In the genomic region with DNA sequence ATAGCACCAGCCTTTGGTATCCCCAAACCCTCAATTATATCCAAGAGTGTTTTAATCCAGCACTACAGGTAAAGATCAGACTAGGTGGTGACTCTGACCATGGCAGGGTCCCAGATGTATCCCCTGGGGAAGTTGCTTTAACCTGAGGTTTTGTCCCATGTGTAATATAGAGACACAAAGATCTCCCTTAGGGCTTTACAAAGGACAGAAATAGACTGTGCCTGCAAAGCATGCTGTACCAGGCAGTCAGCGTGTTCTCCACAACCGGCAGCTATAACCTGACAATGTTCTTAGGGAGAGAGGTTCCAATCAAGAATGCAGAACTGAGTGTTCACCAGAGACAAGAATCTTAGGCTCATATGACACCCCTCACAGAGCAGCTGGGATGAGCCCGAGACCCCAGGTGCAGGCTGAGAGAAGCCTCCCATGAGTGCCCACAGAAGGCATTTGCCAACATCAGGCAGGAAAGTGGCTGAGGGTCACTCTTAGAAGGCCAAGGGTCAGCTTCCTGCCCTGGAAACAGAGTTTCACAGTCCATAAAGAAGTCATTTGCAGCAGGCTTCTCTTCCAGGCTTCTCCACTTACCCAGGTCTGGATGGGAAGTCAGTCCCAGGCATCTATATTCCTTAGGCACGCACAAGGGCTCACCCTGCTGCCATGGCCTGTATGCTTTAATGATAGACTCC, we compare ENCODE assay signal across 36 mouse cellular contexts. TPM values are rescaled to one million over a fixed set of nuclear protein-coding genes. Genes with fewer than 3 reads are reported as not detected.
DNase-seq lines count a peak whose midpoint lies in the region; ATAC-seq and TF ChIP-seq lines count a peak whose summit lies in the region.
"Had no signal": no experiment of that assay in that cellular context is flagged by ENCODE, and none has a peak within 500 bp of the region (broad histone marks: within the 10 kb centered on the region; RNA-seq: fewer than 3 reads in every experiment).

No protein-coding gene starts in this region.

- no peak for TF ChIP-seq CTCF in testis, adult 2 months (IDR thresholded peaks at IDR 0.05; ENCODE audit: control insufficient read depth, insufficient read depth, insufficient replicate concordance, low read depth, low read length)

- DNase-seq in embryo, embryonic 10 days (ENCODE audit: low spot score) = peak; percentile 46
- DNase-seq in embryo, embryonic 9.5 days (ENCODE audit: extremely low spot score) = no peak
- no peak for DNase-seq in kidney, adult 11 months
- DNase-seq in testis, postnatal 14 days (ENCODE audit: low spot score) = no peak
- DNase-seq: adrenal gland, adult 8-10 months; cerebellum, adult 11 months; cerebellum, adult 9-10 months; cerebellum, postnatal 36 days; forebrain, postnatal 0 days; gastrocnemius, postnatal 10 days; kidney, postnatal 10 days; layer of hippocampus, adult 9-11 months; liver; lung, adult 2 months; lung, postnatal 10 days; midbrain, embryonic 14.5 days; right cerebral cortex, postnatal 4 days had no signal

- 0 out of 2 replicates have a peak overlapping the region, but pooled peaks have one; percentile 1 for H3K27ac ChIP-seq in heart, embryonic 15.5 days
- no peak overlapping the region for H3K27ac ChIP-seq in heart, embryonic 12.5 days (ENCODE audit: poor library complexity, severe bottlenecking)
- peak overlapping the region; percentile 37 for H3K27ac ChIP-seq in kidney, embryonic 15.5 days
- H3K27ac ChIP-seq in testis, adult 2 months (ENCODE audit: control insufficient read depth, insufficient read depth, low read depth, low read length) = 0 out of 2 replicates have a peak overlapping the region, but pooled peaks have one; percentile 9
- H3K27ac ChIP-seq: embryonic facial prominence, embryonic 10.5 days; embryonic facial prominence, embryonic 15.5 days; forebrain, embryonic 12.5 days; hindbrain, postnatal 0 days; intestine, embryonic 15.5 days; liver, embryonic 14.5 days; macrophage; stomach, postnatal 0 days had no signal

- no peaks in the 10 kb centered on the region for H3K27me3 ChIP-seq in heart, embryonic 15.5 days
- no peaks in the 10 kb centered on the region for H3K27me3 ChIP-seq in heart, embryonic 12.5 days (replicated peaks)
- H3K27me3 ChIP-seq in kidney, embryonic 15.5 days = no peaks in the 10 kb centered on the region
- no peaks in the 10 kb centered on the region for H3K27me3 ChIP-seq in testis, adult 2 months (ENCODE audit: control insufficient read depth, insufficient read depth, low read length)
- H3K27me3 ChIP-seq: embryonic facial prominence, embryonic 15.5 days; forebrain, embryonic 12.5 days; intestine, embryonic 15.5 days had no signal

- H3K4me3 ChIP-seq in heart, embryonic 15.5 days = no peak overlapping the region
- no peak overlapping the region for H3K4me3 ChIP-seq in heart, embryonic 12.5 days
- no peak overlapping the region for H3K4me3 ChIP-seq in kidney, embryonic 15.5 days (replicated peaks)
- no peak overlapping the region for H3K4me3 ChIP-seq in testis, adult 2 months (ENCODE audit: control insufficient read depth, low read depth, low read length)
- H3K4me3 ChIP-seq: embryonic facial prominence, embryonic 10.5 days; embryonic facial prominence, embryonic 15.5 days; forebrain, embryonic 12.5 days; intestine, embryonic 15.5 days had no signal

- H3K36me3 ChIP-seq in heart, embryonic 15.5 days = no peaks in the 10 kb centered on the region
- H3K36me3 ChIP-seq in heart, embryonic 12.5 days = peaks cover 15% of the 10 kb centered on the region
- H3K36me3 ChIP-seq in kidney, embryonic 15.5 days = no peaks in the 10 kb centered on the region
- H3K36me3 ChIP-seq in testis, adult 2 months (ENCODE audit: control insufficient read depth, insufficient read depth, low read length) = no peaks in the 10 kb centered on the region
- H3K36me3 ChIP-seq: embryonic facial prominence, embryonic 10.5 days; embryonic facial prominence, embryonic 15.5 days; forebrain, embryonic 12.5 days; intestine, embryonic 15.5 days had no signal

- H3K9me3 ChIP-seq in heart, embryonic 15.5 days (replicated peaks) = no peaks in the 10 kb centered on the region
- H3K9me3 ChIP-seq in heart, embryonic 12.5 days (replicated peaks) = no peaks in the 10 kb centered on the region
- H3K9me3 ChIP-seq in kidney, embryonic 15.5 days (replicated peaks) = no peaks in the 10 kb centered on the region
- H3K9me3 ChIP-seq: embryonic facial prominence, embryonic 10.5 days; embryonic facial prominence, embryonic 15.5 days; forebrain, embryonic 12.5 days; G1E; intestine, embryonic 15.5 days had no signal

- H3K4me2 ChIP-seq in heart, embryonic 15.5 days = no peak overlapping the region
- H3K4me2 ChIP-seq in heart, embryonic 12.5 days = no peak overlapping the region
- H3K4me2 ChIP-seq in kidney, embryonic 15.5 days = no peak overlapping the region
- H3K4me2 ChIP-seq: embryonic facial prominence, embryonic 15.5 days; forebrain, embryonic 12.5 days; intestine, embryonic 15.5 days had no signal

- H3K4me1 ChIP-seq in heart, embryonic 15.5 days (replicated peaks) = peaks cover 45% of the 10 kb centered on the region
- H3K4me1 ChIP-seq in heart, embryonic 12.5 days (replicated peaks) = peaks cover 48% of the 10 kb centered on the region
- H3K4me1 ChIP-seq in kidney, embryonic 15.5 days = peaks cover 56% of the 10 kb centered on the region
- H3K4me1 ChIP-seq in testis, adult 2 months (ENCODE audit: control insufficient read depth, insufficient read depth, low read length) = no peaks in the 10 kb centered on the region
- H3K4me1 ChIP-seq: forebrain, embryonic 12.5 days had no signal

- WGBS in heart, embryonic 15.5 days = 62% methylated on average over 4 of the region's 4 CpGs
- 66% methylated on average over 4 of the region's 4 CpGs for WGBS in heart, embryonic 12.5 days
- 42% methylated on average over 4 of the region's 4 CpGs for WGBS in kidney, embryonic 15.5 days

- ATAC-seq in heart, embryonic 15.5 days (replicated peaks; ENCODE audit: insufficient number of reproducible peaks, insufficient read depth, low FRiP score, low read depth) = no peak
- no peak for ATAC-seq in heart, embryonic 12.5 days (ENCODE audit: insufficient number of reproducible peaks, low FRiP score)
- no peak for ATAC-seq in kidney, embryonic 15.5 days (replicated peaks; ENCODE audit: low FRiP score)
- ATAC-seq: forebrain, postnatal 0 days; hindbrain, postnatal 0 days; intestine, embryonic 15.5 days had no signal

- no peak for TF ChIP-seq POLR2A in testis, adult 2 months (IDR thresholded peaks at IDR 0.05; ENCODE audit: control insufficient read depth, low read depth, low read length)

- no peak overlapping the region for H3K9ac ChIP-seq in heart, embryonic 15.5 days
- no peak overlapping the region for H3K9ac ChIP-seq in heart, embryonic 12.5 days
- no peak overlapping the region for H3K9ac ChIP-seq in kidney, embryonic 15.5 days
- H3K9ac ChIP-seq: embryonic facial prominence, embryonic 15.5 days; forebrain, embryonic 12.5 days; forebrain, postnatal 0 days; intestine, embryonic 15.5 days; liver, embryonic 14.5 days had no signal

RNA-seq across cellular contexts. Expression of a gene that starts 31.8 kb away (rescaled TPM):
- not detected in 2 replicates for polyA plus RNA-seq in heart, embryonic 15.5 days (2015; fragmentation: Nextera tagmentation; extraction: Ambion mirVana)
- polyA plus RNA-seq in heart, embryonic 12.5 days (2016; fragmentation: Nextera tagmentation; extraction: Ambion mirVana) = not detected in 2 replicates
- not detected in 2 replicates for polyA plus RNA-seq in kidney, embryonic 15.5 days (2015; fragmentation: Nextera tagmentation; extraction: Ambion mirVana)
- 3.3 and 4.5 TPM in 2 replicates for polyA plus RNA-seq in testis, adult 2 months (2012; rRNA removed)
- polyA plus RNA-seq: C2C12; embryonic facial prominence, embryonic 10.5 days; embryonic facial prominence, embryonic 15.5 days; forebrain, embryonic 12.5 days; forebrain, postnatal 0 days; G1E; heart, embryonic 14.5 days; hindbrain, embryonic 11.5 days; hindbrain, postnatal 0 days; intestine, embryonic 15.5 days; limb, embryonic 11.5 days; liver, embryonic 14.5 days; lung, adult 2 months; macrophage; midbrain, embryonic 14.5 days; neural tube, embryonic 11.5 days; spleen, adult 2 months; stomach, postnatal 0 days had no signal

RNA-seq across cellular contexts. Expression of a gene that starts 34.3 kb away (rescaled TPM):
- 27.4 and 31.6 TPM in 2 replicates for polyA plus RNA-seq in heart, embryonic 15.5 days (2015; fragmentation: Nextera tagmentation; extraction: Ambion mirVana)
- 46.5 and 47.1 TPM in 2 replicates for polyA plus RNA-seq in heart, embryonic 12.5 days (2016; fragmentation: Nextera tagmentation; extraction: Ambion mirVana)
- polyA plus RNA-seq in kidney, embryonic 15.5 days (2015; fragmentation: Nextera tagmentation; extraction: Ambion mirVana) = 20.5 and 22.3 TPM in 2 replicates
- polyA plus RNA-seq in testis, adult 2 months (2012; rRNA removed) = 0.68 and 1.4 TPM in 2 replicates
